Mouse (Mus musculus) adrenal gland, postnatal 25 days (tissue): ENCODE measurements around the gene Hist3h2a. TPM values are rescaled to one million over a fixed set of nuclear protein-coding genes. Genes with fewer than 3 reads are reported as not detected.

ENCODE experiments used
- DNase-seq: peaks from one replicate; pipeline ENCODE4 v3.0.0; 2021; ENCODE audit warnings: mixed read lengths
- total RNA-seq: library from RNA; stranded (reverse); gene quantifications from 2 replicates; pipeline ENCODE4 v1.2.3, GENCODE M21; 2021

Gene Hist3h2a
- total RNA-seq, 1 experiment from 2014 or later = 25.6 TPM

- DNase-seq = no peak
Measured at GRCm38 (mm10) chr11:58968551-58968950, 14.1 kb downstream of the Hist3h2a start.

- DNase-seq = no peak
Measured at GRCm38 (mm10) chr11:58969027-58969426, 14.5 kb downstream of the Hist3h2a start.

- no peak for DNase-seq
Measured at GRCm38 (mm10) chr11:58969659-58970058, 15.2 kb downstream of the Hist3h2a start.

- no peak for DNase-seq
Measured at GRCm38 (mm10) chr11:58970831-58971530, 16.5 kb downstream of the Hist3h2a start.

- DNase-seq = no peak
Measured at GRCm38 (mm10) chr11:58971796-58972195, 17.3 kb downstream of the Hist3h2a start.

GRCm38 (mm10) chr11:58974414-58974813, 19.9 kb downstream of the Hist3h2a start:
- DNase-seq = no peak

GRCm38 (mm10) chr11:58977150-58977549, 22.7 kb downstream of the Hist3h2a start:
- peak; percentile 53 for DNase-seq

- DNase-seq = peak; percentile 2
Measured at GRCm38 (mm10) chr11:58977607-58978026, 23.1 kb downstream of the Hist3h2a start.

GRCm38 (mm10) chr11:58978027-58978705, 23.7 kb downstream of the Hist3h2a start, which contains the start of gene Trim11:
Trim11 (plus strand) TSS chr11:58978093.
- peak; percentile 58 for DNase-seq

- no peak for DNase-seq
Measured at GRCm38 (mm10) chr11:58978706-58979030, 24.2 kb downstream of the Hist3h2a start.

- DNase-seq = peak; percentile 0
Measured at GRCm38 (mm10) chr11:58979183-58979582, 24.7 kb downstream of the Hist3h2a start.

- DNase-seq = peak; percentile 8
Measured at GRCm38 (mm10) chr11:58979661-58980060, 25.2 kb downstream of the Hist3h2a start.

GRCm38 (mm10) chr11:58980381-58980990, 26.0 kb downstream of the Hist3h2a start:
- peak; percentile 30 for DNase-seq

GRCm38 (mm10) chr11:58981541-58982447, 27.3 kb downstream of the Hist3h2a start:
- DNase-seq = peak; percentile 51

- DNase-seq = no peak
Measured at GRCm38 (mm10) chr11:58982471-58983097, 28.1 kb downstream of the Hist3h2a start.

- no peak for DNase-seq
Measured at GRCm38 (mm10) chr11:58983691-58984341, 29.3 kb downstream of the Hist3h2a start.

GRCm38 (mm10) chr11:58984657-58985056, 30.2 kb downstream of the Hist3h2a start:
- DNase-seq = no peak

- DNase-seq = no peak
Measured at GRCm38 (mm10) chr11:58985299-58985917, 30.9 kb downstream of the Hist3h2a start.

GRCm38 (mm10) chr11:58989166-58989565, 34.7 kb downstream of the Hist3h2a start:
- DNase-seq = no peak

- no peak for DNase-seq
Measured at GRCm38 (mm10) chr11:58990141-58990540, 35.7 kb downstream of the Hist3h2a start.

- DNase-seq = peak; percentile 47
Measured at GRCm38 (mm10) chr11:58990794-58991193, 36.3 kb downstream of the Hist3h2a start.
